Mouse (Mus musculus) liver, embryonic 11.5 days (tissue): ENCODE data around the gene Tiprl. TPM values are rescaled to one million over a fixed set of nuclear protein-coding genes. Genes with fewer than 3 reads are reported as not detected.

Experiments used
- ATAC-seq: fragments of 200-750 bp; cut with Nextera tagmentation; replicated peaks from 2 replicates; pipeline ENCODE4 v1.8.0; 2017; ENCODE audit warnings: moderate number of reproducible peaks, mild to moderate bottlenecking, moderate TSS enrichment, moderate library complexity; ENCODE audit not compliant: low FRiP score
- DNase-seq: peaks from one replicate; pipeline ENCODE4 v3.0.0-alpha.2; 2017; ENCODE audit warnings: low spot score
- H3K27ac ChIP-seq: fragments of 300-500 bp; sonication (generic); 2 replicates; pipeline ENCODE4 v1.5.1; 2014; ENCODE audit warnings: mild to moderate bottlenecking, low read depth, low read length, control low read depth
- H3K27me3 ChIP-seq: fragments of 300-500 bp; sonication (generic); replicated peaks from 2 replicates; pipeline ENCODE4 v1.6.1; 2014; ENCODE audit warnings: low read length, mixed read lengths; ENCODE audit not compliant: control insufficient read depth, insufficient read depth
- H3K36me3 ChIP-seq: fragments of 300-500 bp; sonication (generic); 2 replicates; pipeline ENCODE4 v1.6.1; 2014; ENCODE audit warnings: mild to moderate bottlenecking, low read length, moderate library complexity, mixed read lengths; ENCODE audit not compliant: control insufficient read depth, insufficient read depth
- H3K4me1 ChIP-seq: fragments of 300-500 bp; sonication (generic); replicated peaks from 2 replicates; pipeline ENCODE4 v1.6.1; 2014; ENCODE audit warnings: low read length, mixed read lengths; ENCODE audit not compliant: control insufficient read depth, insufficient read depth
- H3K4me2 ChIP-seq: fragments of 300-500 bp; sonication (generic); 2 replicates; pipeline ENCODE4 v1.6.1; 2014; ENCODE audit warnings: mild to moderate bottlenecking, control low read depth, moderate library complexity
- H3K4me3 ChIP-seq: fragments of 300-500 bp; sonication (generic); 2 replicates; pipeline ENCODE4 v1.5.1; 2014; ENCODE audit warnings: low read depth, low read length, control low read depth
- H3K9ac ChIP-seq: fragments of 300-500 bp; sonication (generic); 2 replicates; pipeline ENCODE4 v1.6.1; 2014; ENCODE audit warnings: low read depth, low read length, control low read depth
- H3K9me3 ChIP-seq: fragments of 300-500 bp; sonication (generic); 2 replicates; pipeline ENCODE4 v1.6.1; 2016; ENCODE audit warnings: low read length, inconsistent platforms, mixed read lengths; ENCODE audit not compliant: control insufficient read depth
- WGBS: fragments of 180-500 bp; shearing (Covaris S2); extraction: QIAGEN DNeasy Blood & Tissue Kit; methylation state at CpG from one replicate; pipeline ENCODE4 v1.1.7; 2014; 5-methylcytosine and 5-hydroxymethylcytosine counted together
- polyA plus RNA-seq: library from polyadenylated mRNA; unstranded; fragments of >200 nt; fragmentation: Nextera tagmentation; extraction: Ambion mirVana; gene quantifications from 2 replicates; pipeline ENCODE4 v1.2.1, GENCODE M21; 2014

The Tiprl gene
- polyA plus RNA-seq, 1 experiment from 2014 or later: 73.0 TPM

DNA sequence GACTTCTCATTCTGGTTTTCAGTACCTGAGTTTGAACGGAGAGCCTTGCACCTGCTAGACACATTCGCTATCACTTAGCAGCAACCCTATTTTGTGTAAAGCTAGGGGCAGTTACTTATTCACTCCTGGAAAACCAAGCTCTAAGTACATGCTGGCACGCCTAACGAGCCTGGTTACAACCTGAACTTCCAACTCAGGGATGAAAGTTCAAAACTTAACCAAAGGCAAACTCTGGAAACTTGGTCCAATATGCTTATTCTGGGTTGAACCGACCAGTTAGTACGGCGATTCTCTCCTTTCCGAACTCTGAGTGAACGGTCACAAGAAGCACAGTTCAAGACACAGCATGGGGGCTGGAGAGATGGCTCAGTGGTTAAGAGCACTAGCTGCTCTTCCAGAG is 7.2 kb downstream of the Tiprl start:
- H3K4me3 ChIP-seq: no peak overlapping the region
- no peak overlapping the region for H3K9ac ChIP-seq
- WGBS: 92% methylated on average over 9 of the region's 9 CpGs
- no peaks in the 10 kb centered on the region for H3K9me3 ChIP-seq
- H3K4me1 ChIP-seq: peaks cover 2% of the 10 kb centered on the region
- no peak overlapping the region for H3K4me2 ChIP-seq
- DNase-seq: no peak
- no peak overlapping the region for H3K27ac ChIP-seq
- no peaks in the 10 kb centered on the region for H3K27me3 ChIP-seq
- no peak for ATAC-seq
- peaks cover 5% of the 10 kb centered on the region; the same call in 1 of the 2 replicates for H3K36me3 ChIP-seq

DNA sequence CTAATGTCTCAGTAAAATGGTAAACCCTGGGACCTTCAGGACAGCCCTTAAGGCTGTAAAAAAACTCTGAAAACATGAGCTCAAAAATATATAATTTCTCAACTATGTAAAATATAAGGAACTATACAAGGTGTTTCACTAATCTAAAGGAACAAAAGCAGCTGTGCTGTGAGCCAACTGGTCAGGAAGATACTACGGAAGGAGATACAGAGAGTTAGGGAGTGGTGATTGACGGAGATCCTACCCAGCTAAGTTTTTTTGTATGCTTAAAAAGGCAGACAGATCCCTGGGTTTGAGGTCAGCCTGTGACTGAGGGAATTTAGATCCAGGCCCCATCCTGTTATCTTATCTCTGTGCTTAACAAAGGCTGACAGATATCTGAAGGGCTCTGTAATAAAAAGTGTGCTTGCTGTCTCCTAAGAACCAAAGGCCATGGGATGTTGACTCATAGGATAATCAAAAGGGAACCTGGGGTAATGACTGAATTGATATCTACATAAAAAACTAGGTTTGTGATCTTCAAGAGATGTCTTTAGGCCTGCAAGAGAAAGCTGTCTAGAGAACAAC is 19.7 kb downstream of the Tiprl start:
- 57% methylated on average over 2 of the region's 2 CpGs for WGBS
- DNase-seq (no peak), ATAC-seq (no peak)
- Histone ChIP-seq H3K36me3 (peaks cover 16% of the 10 kb centered on the region; the same call in 1 of the 2 replicates), H3K4me1 (no peaks in the 10 kb centered on the region), H3K9ac (no peak overlapping the region), H3K4me2 (no peak overlapping the region), H3K9me3 (no peaks in the 10 kb centered on the region), H3K27ac (no peak overlapping the region), H3K27me3 (no peaks in the 10 kb centered on the region), H3K4me3 (no peak overlapping the region)

DNA sequence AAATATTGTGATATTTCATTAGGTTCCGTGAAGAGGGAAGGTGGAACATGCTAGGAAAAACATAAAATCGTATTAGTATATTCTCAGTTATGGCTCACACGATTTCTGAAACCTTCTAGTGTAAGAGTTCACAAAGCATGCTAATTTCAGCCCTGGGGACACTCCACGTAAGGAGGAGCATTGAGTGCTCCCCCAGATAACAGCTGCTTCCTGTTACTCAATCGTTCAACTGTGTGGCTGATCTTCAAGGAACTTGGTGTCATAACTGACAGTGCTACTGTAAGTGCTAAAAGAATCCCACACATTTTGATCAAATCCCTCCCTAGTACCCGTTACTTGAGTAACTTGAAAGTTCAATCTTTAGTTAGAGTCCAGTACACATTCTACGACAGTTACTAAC is 21.0 kb downstream of the Tiprl start:
- Histone ChIP-seq H3K27me3 (no peaks in the 10 kb centered on the region), H3K9ac (no peak overlapping the region), H3K4me3 (no peak overlapping the region), H3K27ac (no peak overlapping the region), H3K9me3 (no peaks in the 10 kb centered on the region), H3K4me2 (no peak overlapping the region), H3K4me1 (no peaks in the 10 kb centered on the region), H3K36me3 (peaks cover 14% of the 10 kb centered on the region; the same call in 1 of the 2 replicates)
- DNase-seq (no peak), ATAC-seq (no peak)
- 76% methylated on average over 7 of the region's 7 CpGs for WGBS

DNA sequence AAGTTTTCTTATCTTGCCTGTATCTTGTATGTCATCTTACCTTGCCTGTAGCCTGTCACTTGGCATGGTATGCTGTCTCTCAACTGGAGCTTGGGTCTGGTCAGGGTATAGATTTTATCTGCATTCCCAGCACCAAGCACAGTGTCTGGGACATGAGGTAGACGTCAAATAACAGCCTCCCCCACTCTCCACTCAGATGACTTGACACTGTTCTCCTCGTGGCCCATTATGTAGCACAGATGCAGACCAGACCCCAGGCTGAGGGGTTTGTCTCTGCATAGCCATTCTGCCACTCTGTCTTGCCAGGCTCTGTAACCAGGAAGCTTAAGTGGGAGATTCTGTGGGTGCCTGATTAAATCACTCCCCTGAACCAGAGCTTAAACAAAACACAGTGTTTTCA is 31.2 kb downstream of the Tiprl start:
- H3K27me3 ChIP-seq: no peaks in the 10 kb centered on the region
- no peaks in the 10 kb centered on the region for H3K9me3 ChIP-seq
- 17% methylated on average over 2 of the region's 2 CpGs for WGBS
- no peaks in the 10 kb centered on the region for H3K4me1 ChIP-seq
- H3K9ac ChIP-seq: no peak overlapping the region
- no peak overlapping the region for H3K4me3 ChIP-seq
- no peak for ATAC-seq
- no peak overlapping the region for H3K27ac ChIP-seq
- no peaks in the 10 kb centered on the region for H3K36me3 ChIP-seq
- DNase-seq: peak; percentile 4
- H3K4me2 ChIP-seq: no peak overlapping the region

DNA sequence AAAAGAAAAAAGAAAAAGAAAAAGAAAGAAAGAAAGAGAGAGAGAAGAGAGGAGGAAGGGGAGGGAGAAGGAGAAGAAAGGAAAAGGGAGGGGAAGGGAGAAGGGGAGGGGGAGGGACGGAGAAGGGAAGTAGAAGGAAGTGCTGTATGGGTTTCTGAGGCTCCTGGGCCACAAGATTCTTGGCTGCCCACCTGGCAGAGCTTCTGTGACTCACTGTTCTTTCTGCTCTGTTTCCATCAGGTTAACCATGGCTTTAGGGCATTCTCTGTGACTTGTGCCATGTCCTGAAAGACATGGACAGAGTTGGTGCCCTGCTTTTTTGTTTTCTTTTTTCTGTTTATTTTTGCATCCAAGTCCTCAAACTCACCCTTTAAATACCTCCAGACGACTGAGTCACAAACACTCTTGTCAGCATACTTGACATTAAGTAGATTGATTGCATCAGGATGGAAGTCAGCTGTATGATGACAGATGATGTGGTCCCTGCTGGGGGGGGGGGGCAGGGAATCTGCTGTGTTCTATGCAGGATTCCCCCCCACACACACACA is 33.2 kb downstream of the Tiprl start:
- Histone ChIP-seq H3K4me1 (no peaks in the 10 kb centered on the region), H3K9me3 (no peaks in the 10 kb centered on the region), H3K4me3 (no peak overlapping the region), H3K27me3 (no peaks in the 10 kb centered on the region), H3K9ac (no peak overlapping the region), H3K4me2 (no peak overlapping the region), H3K27ac (no peak overlapping the region), H3K36me3 (no peaks in the 10 kb centered on the region)
- DNase-seq (peak; percentile 1), ATAC-seq (no peak)
- 46% methylated on average over 2 of the region's 2 CpGs for WGBS

DNA sequence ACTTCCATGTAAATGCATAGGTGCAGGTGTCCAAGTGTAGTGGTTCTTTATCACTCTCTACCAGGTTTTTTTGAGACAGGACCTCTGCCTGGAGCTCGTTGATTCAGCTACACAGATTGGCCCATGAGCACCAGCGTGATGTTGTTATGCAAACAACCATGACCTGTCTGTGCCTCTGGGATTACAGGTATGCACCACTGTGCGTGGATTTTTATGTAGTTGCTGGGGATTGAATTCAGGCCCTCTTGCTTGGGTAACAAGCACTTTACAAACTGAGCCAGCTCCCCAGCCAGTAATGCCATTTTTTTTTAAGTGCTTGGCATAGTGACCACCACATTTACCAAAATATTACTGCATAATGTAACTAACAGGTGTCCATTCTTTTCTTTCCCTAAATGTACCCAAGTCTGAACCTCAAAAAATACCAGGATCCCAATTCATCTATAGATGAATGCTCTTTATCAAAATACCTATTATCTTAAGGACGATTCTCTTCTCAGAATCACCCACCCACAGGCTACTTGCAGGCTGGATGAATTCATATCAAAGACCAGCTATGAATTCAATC is 35.3 kb downstream of the Tiprl start:
- Histone ChIP-seq H3K27ac (no peak overlapping the region), H3K9ac (no peak overlapping the region), H3K27me3 (no peaks in the 10 kb centered on the region), H3K4me3 (no peak overlapping the region), H3K9me3 (no peaks in the 10 kb centered on the region), H3K36me3 (no peaks in the 10 kb centered on the region), H3K4me1 (no peaks in the 10 kb centered on the region), H3K4me2 (no peak overlapping the region)
- no peak for ATAC-seq
- WGBS: 75% methylated on average over 4 of the region's 4 CpGs
- DNase-seq: no peak

DNA sequence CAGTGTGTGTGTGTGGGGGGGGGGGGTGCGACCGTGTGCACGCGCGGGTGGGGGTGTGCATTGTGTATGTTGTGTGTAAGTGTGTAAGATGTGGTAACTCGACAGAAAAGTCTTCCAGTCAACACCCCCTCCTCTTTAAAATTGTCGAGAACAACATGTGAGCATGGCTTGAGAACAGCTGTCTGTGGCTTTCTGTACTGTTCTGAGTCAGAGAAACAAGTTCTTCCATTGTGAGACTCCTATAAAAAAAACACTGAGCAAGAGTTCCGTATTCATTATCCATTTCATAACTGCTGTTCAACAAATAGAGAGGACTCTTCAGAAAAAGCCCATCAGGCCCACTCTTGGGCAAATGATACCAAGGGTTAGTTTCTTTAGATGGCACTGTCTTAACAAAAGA is 36.0 kb downstream of the Tiprl start:
- WGBS: 78% methylated on average over 8 of the region's 8 CpGs
- no peaks in the 10 kb centered on the region for H3K9me3 ChIP-seq
- no peaks in the 10 kb centered on the region for H3K4me1 ChIP-seq
- no peak overlapping the region for H3K27ac ChIP-seq
- DNase-seq (no peak), ATAC-seq (no peak)
- no peaks in the 10 kb centered on the region for H3K36me3 ChIP-seq
- H3K9ac ChIP-seq: no peak overlapping the region
- H3K4me3 ChIP-seq: no peak overlapping the region
- H3K27me3 ChIP-seq: no peaks in the 10 kb centered on the region
- H3K4me2 ChIP-seq: no peak overlapping the region

DNA sequence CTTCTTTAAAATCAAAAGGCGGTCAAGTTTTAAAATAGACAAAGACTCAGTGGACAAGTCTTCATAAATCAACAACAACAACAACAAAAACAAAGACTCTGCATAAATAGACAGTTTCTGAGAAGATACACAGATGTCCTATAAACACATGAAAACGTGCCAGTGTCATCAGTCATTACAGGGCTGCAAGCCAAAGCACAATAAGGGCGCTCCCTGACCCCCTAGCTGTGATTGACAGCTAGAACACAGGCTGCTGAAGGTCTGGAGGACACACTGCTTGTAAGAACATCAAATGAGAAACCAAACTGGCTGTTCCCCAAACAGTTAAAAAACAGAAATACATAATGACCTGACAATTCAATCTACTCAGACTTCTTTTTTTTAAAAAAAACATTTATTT is 37.2 kb downstream of the Tiprl start:
- Histone ChIP-seq H3K4me3 (no peak overlapping the region), H3K9ac (no peak overlapping the region), H3K27ac (no peak overlapping the region), H3K4me2 (no peak overlapping the region), H3K9me3 (no peaks in the 10 kb centered on the region), H3K4me1 (peaks cover 6% of the 10 kb centered on the region; the same call in 1 of the 2 replicates), H3K36me3 (no peaks in the 10 kb centered on the region), H3K27me3 (no peaks in the 10 kb centered on the region)
- WGBS: 69% methylated on average over 3 of the region's 3 CpGs
- DNase-seq (no peak), ATAC-seq (no peak)

DNA sequence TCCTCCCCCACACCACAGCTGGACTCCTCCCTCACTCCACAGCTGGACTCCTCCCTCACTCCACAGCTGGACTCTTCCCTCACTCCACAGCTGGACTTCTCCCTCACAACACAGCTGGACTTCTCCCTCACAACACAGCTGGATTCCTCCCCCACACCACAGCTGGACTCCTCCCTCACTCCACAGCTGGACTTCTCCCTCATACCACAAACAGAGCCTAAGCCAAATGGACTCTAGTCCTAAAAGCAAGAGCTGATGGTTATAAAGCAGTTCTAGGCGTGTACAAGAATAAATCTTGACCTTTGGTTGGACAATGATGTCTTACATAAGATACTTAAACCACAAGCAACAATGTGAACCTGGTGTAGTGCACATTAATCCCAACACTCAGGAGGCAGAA is 37.8 kb downstream of the Tiprl start:
- Histone ChIP-seq H3K9ac (no peak overlapping the region), H3K27ac (no peak overlapping the region), H3K27me3 (no peaks in the 10 kb centered on the region), H3K4me3 (no peak overlapping the region), H3K4me1 (peaks cover 6% of the 10 kb centered on the region; the same call in 1 of the 2 replicates), H3K36me3 (no peaks in the 10 kb centered on the region), H3K9me3 (no peaks in the 10 kb centered on the region), H3K4me2 (no peak overlapping the region)
- ATAC-seq: no peak
- no peak for DNase-seq
- 55% methylated on average over 1 of the region's 1 CpGs for WGBS
